8 mouse cellular contexts compared by ENCODE assay signal in the genomic region with DNA sequence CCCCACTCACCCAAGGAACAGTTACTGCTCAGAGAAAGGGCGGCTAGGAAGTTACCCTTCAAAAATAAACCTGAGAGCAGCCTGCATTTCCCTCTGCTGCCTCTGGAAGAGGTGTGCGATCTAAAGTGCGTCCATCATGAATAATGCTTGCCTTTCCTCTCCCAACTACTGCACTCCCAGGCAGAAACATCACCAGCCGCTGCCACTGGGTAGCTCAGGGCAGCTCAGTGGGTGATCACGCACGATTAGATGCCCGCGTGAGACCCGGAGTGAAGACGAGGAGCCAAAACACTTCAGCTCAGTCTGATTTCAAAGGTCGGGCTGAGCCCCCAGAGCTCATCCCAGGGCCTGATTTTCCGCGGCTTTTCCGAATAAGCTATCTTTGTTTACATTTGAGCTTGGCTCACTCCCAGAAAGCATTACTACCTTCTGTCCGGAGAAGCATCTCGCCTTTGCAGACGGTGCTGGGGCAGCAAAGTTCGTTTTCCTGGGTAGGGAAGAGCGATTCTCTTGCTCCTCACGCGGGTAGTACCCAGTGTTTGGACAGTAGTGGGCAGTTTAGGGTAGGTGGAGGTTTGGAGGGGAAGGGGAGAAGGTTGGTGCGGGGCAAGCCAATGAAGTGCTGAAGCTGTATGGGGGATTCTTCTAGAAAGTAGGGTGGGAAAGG. TPM values are rescaled to one million over a fixed set of nuclear protein-coding genes. Genes with fewer than 3 reads are reported as not detected.
DNase-seq lines count a peak whose midpoint lies in the region; ATAC-seq lines count a peak whose summit lies in the region.

TSS of gene Spats2l (plus strand) at position 162 of the 667 bp plus-strand sequence.

- no peaks in the 10 kb centered on the region for H3K27me3 ChIP-seq in embryonic facial prominence, embryonic 13.5 days
- no peaks in the 10 kb centered on the region for H3K27me3 ChIP-seq in heart, embryonic 12.5 days (replicated peaks)
- no peaks in the 10 kb centered on the region for H3K27me3 ChIP-seq in kidney, embryonic 16.5 days (ENCODE audit: insufficient read depth, low read length)
- H3K27me3 ChIP-seq in liver, embryonic 11.5 days (replicated peaks; ENCODE audit: control insufficient read depth, insufficient read depth, low read length), result peaks cover 28% of the 10 kb centered on the region
- H3K27me3 ChIP-seq in neural tube, embryonic 11.5 days (ENCODE audit: control insufficient read depth, insufficient read depth, low read length), result no peaks in the 10 kb centered on the region

- WGBS in embryonic facial prominence, embryonic 13.5 days, result under 1% methylated on average over 22 of the region's 22 CpGs
- under 1% methylated on average over 22 of the region's 22 CpGs for WGBS in heart, embryonic 12.5 days
- WGBS in kidney, embryonic 16.5 days, result under 1% methylated on average over 22 of the region's 22 CpGs
- 2% methylated on average over 22 of the region's 22 CpGs for WGBS in liver, embryonic 11.5 days
- WGBS in neural tube, embryonic 11.5 days, result under 1% methylated on average over 22 of the region's 22 CpGs

- peak within 1 kb of the TSS; percentile 98 for H3K27ac ChIP-seq in embryonic facial prominence, embryonic 13.5 days
- peak within 1 kb of the TSS; percentile 95 for H3K27ac ChIP-seq in heart, embryonic 12.5 days (ENCODE audit: poor library complexity, severe bottlenecking)
- H3K27ac ChIP-seq in kidney, embryonic 16.5 days (ENCODE audit: low read length), result peak within 1 kb of the TSS; percentile 94
- H3K27ac ChIP-seq in liver, embryonic 11.5 days (ENCODE audit: low read depth, low read length), result peak within 1 kb of the TSS; percentile 87
- peak within 1 kb of the TSS; percentile 77 for H3K27ac ChIP-seq in neural tube, embryonic 11.5 days (ENCODE audit: low read depth, low read length)

- H3K4me3 ChIP-seq in embryonic facial prominence, embryonic 13.5 days, result peak within 1 kb of the TSS; percentile 88
- H3K4me3 ChIP-seq in heart, embryonic 12.5 days, result peak within 1 kb of the TSS; percentile 89
- peak within 1 kb of the TSS; percentile 81 for H3K4me3 ChIP-seq in kidney, embryonic 16.5 days (ENCODE audit: low read length)
- peak within 1 kb of the TSS; percentile 66 for H3K4me3 ChIP-seq in liver, embryonic 11.5 days (ENCODE audit: low read depth, low read length)
- H3K4me3 ChIP-seq in neural tube, embryonic 11.5 days (ENCODE audit: low read depth, low read length), result peak within 1 kb of the TSS; percentile 84

- H3K4me1 ChIP-seq in embryonic facial prominence, embryonic 13.5 days, result peaks cover 24% of the 10 kb centered on the region
- no peaks in the 10 kb centered on the region for H3K4me1 ChIP-seq in heart, embryonic 12.5 days (replicated peaks)
- H3K4me1 ChIP-seq in kidney, embryonic 16.5 days (ENCODE audit: insufficient read depth, low read length), result no peaks in the 10 kb centered on the region
- H3K4me1 ChIP-seq in liver, embryonic 11.5 days (replicated peaks; ENCODE audit: control insufficient read depth, insufficient read depth, low read length), result peaks cover 2% of the 10 kb centered on the region; the same call in 1 of the 2 replicates
- H3K4me1 ChIP-seq in neural tube, embryonic 11.5 days (ENCODE audit: control insufficient read depth, insufficient read depth, low read length), result peaks cover 8% of the 10 kb centered on the region; the same call in 1 of the 2 replicates

- H3K36me3 ChIP-seq in embryonic facial prominence, embryonic 13.5 days, result no peaks in the 10 kb centered on the region
- H3K36me3 ChIP-seq in heart, embryonic 12.5 days, result no peaks in the 10 kb centered on the region
- H3K36me3 ChIP-seq in kidney, embryonic 16.5 days (ENCODE audit: insufficient read depth, low read length), result no peaks in the 10 kb centered on the region
- no peaks in the 10 kb centered on the region for H3K36me3 ChIP-seq in liver, embryonic 11.5 days (ENCODE audit: control insufficient read depth, insufficient read depth, low read length)
- no peaks in the 10 kb centered on the region for H3K36me3 ChIP-seq in neural tube, embryonic 11.5 days (ENCODE audit: control insufficient read depth, insufficient read depth, low read length)

- peak within 1 kb of the TSS; percentile 78 for H3K4me2 ChIP-seq in embryonic facial prominence, embryonic 13.5 days
- peak within 1 kb of the TSS; percentile 65 for H3K4me2 ChIP-seq in heart, embryonic 12.5 days
- H3K4me2 ChIP-seq in kidney, embryonic 16.5 days (replicated peaks; ENCODE audit: low read depth, low read length), result peak within 1 kb of the TSS; percentile 57
- peak within 1 kb of the TSS; percentile 78 for H3K4me2 ChIP-seq in liver, embryonic 11.5 days
- H3K4me2 ChIP-seq in neural tube, embryonic 11.5 days (ENCODE audit: low read depth), result peak within 1 kb of the TSS; percentile 88

- no peaks in the 10 kb centered on the region for H3K9me3 ChIP-seq in embryonic facial prominence, embryonic 13.5 days
- H3K9me3 ChIP-seq in heart, embryonic 12.5 days (replicated peaks), result no peaks in the 10 kb centered on the region
- no peaks in the 10 kb centered on the region for H3K9me3 ChIP-seq in kidney, embryonic 16.5 days (ENCODE audit: low read length)
- H3K9me3 ChIP-seq in liver, embryonic 11.5 days (ENCODE audit: control insufficient read depth, low read length), result no peaks in the 10 kb centered on the region
- no peaks in the 10 kb centered on the region for H3K9me3 ChIP-seq in neural tube, embryonic 11.5 days (ENCODE audit: control insufficient read depth, low read length)

- peak; percentile 53; the same call in 1 of the 2 replicates for ATAC-seq in cerebellum, adult (ENCODE audit: insufficient number of reproducible peaks, low FRiP score, low TSS enrichment)
- peak; percentile 52; the same call in 1 of the 2 replicates for ATAC-seq in embryonic facial prominence, embryonic 13.5 days (ENCODE audit: insufficient number of reproducible peaks, insufficient read depth, low FRiP score, low TSS enrichment, low read depth)
- peak; percentile 64 for ATAC-seq in heart, embryonic 12.5 days (ENCODE audit: insufficient number of reproducible peaks, low FRiP score)
- peak; percentile 74 for ATAC-seq in kidney, embryonic 16.5 days (ENCODE audit: low FRiP score, low TSS enrichment)
- ATAC-seq in liver, embryonic 11.5 days (replicated peaks; ENCODE audit: low FRiP score), result peak; percentile 36
- peak; percentile 32; the same call in 1 of the 2 replicates for ATAC-seq in neural tube, embryonic 11.5 days (ENCODE audit: insufficient read depth, low FRiP score, low TSS enrichment)

- peak within 1 kb of the TSS; percentile 95 for H3K9ac ChIP-seq in embryonic facial prominence, embryonic 13.5 days
- H3K9ac ChIP-seq in heart, embryonic 12.5 days, result peak within 1 kb of the TSS; percentile 92
- peak within 1 kb of the TSS; percentile 97 for H3K9ac ChIP-seq in kidney, embryonic 16.5 days (replicated peaks; ENCODE audit: low read length)
- H3K9ac ChIP-seq in liver, embryonic 11.5 days (ENCODE audit: low read depth, low read length), result peak within 1 kb of the TSS; percentile 72
- H3K9ac ChIP-seq in neural tube, embryonic 11.5 days (ENCODE audit: low read length), result peak within 1 kb of the TSS; percentile 90

- DNase-seq in cerebellum, adult 9-10 months, result no peak
- peak; percentile 66 for DNase-seq in liver, embryonic 11.5 days (ENCODE audit: low spot score)
- peak; percentile 69 for DNase-seq in neural tube, embryonic 11.5 days (ENCODE audit: low spot score)
- DNase-seq in thymus, postnatal 36 days, result peak; percentile 5 to 11

RNA-seq across cellular contexts. Expression of gene Spats2l, which starts in this region (rescaled TPM):
- polyA plus RNA-seq in embryonic facial prominence, embryonic 13.5 days (2015; fragmentation: Nextera tagmentation; extraction: Ambion mirVana), result 143 and 156 TPM in 2 replicates
- 47.6 and 47.9 TPM in 2 replicates for polyA plus RNA-seq in heart, embryonic 12.5 days (2016; fragmentation: Nextera tagmentation; extraction: Ambion mirVana)
- 61.2 and 61.4 TPM in 2 replicates for polyA plus RNA-seq in kidney, embryonic 16.5 days (2015; fragmentation: Nextera tagmentation; extraction: Ambion mirVana)
- polyA plus RNA-seq in liver, embryonic 11.5 days (2014; fragmentation: Nextera tagmentation; extraction: Ambion mirVana), result 16.8 and 18.0 TPM in 2 replicates
- 32.3 and 36.5 TPM in 2 replicates for polyA plus RNA-seq in neural tube, embryonic 11.5 days (2014; fragmentation: Nextera tagmentation; extraction: Ambion mirVana)
